Mouse (Mus musculus) hindbrain, embryonic 11.5 days (tissue): ENCODE measurements at regions not wholly inside any gene's neighbourhood (a gene's known extent, or its start where the extent isn't known, plus 50 kb on each side); places are given as distances from the start of the nearest gene placed in this dataset.

Experiments used
- ATAC-seq: fragments of 200-750 bp; cut with Nextera tagmentation; 2 replicates; pipeline ENCODE4 v1.8.0; 2017; ENCODE audit warnings: mild to moderate bottlenecking, moderate TSS enrichment, moderate library complexity; ENCODE audit not compliant: low FRiP score
- DNase-seq: peaks from one replicate; pipeline ENCODE4 v3.0.0-alpha.2; 2015; ENCODE audit warnings: low spot score
- H3K27ac ChIP-seq: fragments of 300-500 bp; sonication (generic); 2 replicates; pipeline ENCODE4 v1.5.1; 2014; ENCODE audit warnings: mild to moderate bottlenecking, low read depth, low read length
- H3K27me3 ChIP-seq: fragments of 300-500 bp; sonication (generic); 2 replicates; pipeline ENCODE4 v1.6.1; 2014; ENCODE audit warnings: mild to moderate bottlenecking, low read length, moderate library complexity, mixed read lengths; ENCODE audit not compliant: control insufficient read depth, insufficient read depth
- H3K36me3 ChIP-seq: fragments of 300-500 bp; sonication (generic); 2 replicates; pipeline ENCODE4 v1.6.1; 2014; ENCODE audit warnings: mild to moderate bottlenecking, low read length, moderate library complexity, mixed read lengths; ENCODE audit not compliant: control insufficient read depth, insufficient read depth
- H3K4me1 ChIP-seq: fragments of 300-500 bp; sonication (generic); replicated peaks from 2 replicates; pipeline ENCODE4 v1.6.1; 2014; ENCODE audit warnings: low read length, mixed read lengths; ENCODE audit not compliant: control insufficient read depth, insufficient read depth
- H3K4me2 ChIP-seq: fragments of 300-500 bp; sonication (generic); replicated peaks from 2 replicates; pipeline ENCODE4 v1.6.1; 2014; ENCODE audit warnings: mild to moderate bottlenecking, low read depth, low read length
- H3K4me3 ChIP-seq: fragments of 300-500 bp; sonication (generic); 2 replicates; pipeline ENCODE4 v1.5.1; 2014; ENCODE audit warnings: low read depth, low read length
- H3K9ac ChIP-seq: fragments of 300-500 bp; sonication (generic); 2 replicates; pipeline ENCODE4 v1.6.1; 2014; ENCODE audit warnings: low read depth, low read length
- H3K9me3 ChIP-seq: fragments of 300-500 bp; sonication (generic); 2 replicates; pipeline ENCODE4 v1.6.1; 2016; ENCODE audit warnings: low read length; ENCODE audit not compliant: control insufficient read depth
- WGBS: fragments of 180-500 bp; shearing (Covaris S2); extraction: QIAGEN DNeasy Blood & Tissue Kit; methylation state at CpG from one replicate; pipeline ENCODE4 v1.1.7; 2014; 5-methylcytosine and 5-hydroxymethylcytosine counted together

- Histone ChIP-seq H3K4me3 (no peak overlapping the region), H3K4me2 (no peak overlapping the region), H3K9me3 (no peaks in the 10 kb centered on the region), H3K36me3 (no peaks in the 10 kb centered on the region), H3K4me1 (no peaks in the 10 kb centered on the region), H3K27me3 (no peaks in the 10 kb centered on the region), H3K9ac (no peak overlapping the region), H3K27ac (no peak overlapping the region)
- whole genome bisulfite sequencing = 65% methylated on average over 5 of the region's 5 CpGs
- ATAC-seq (peak; percentile 54), DNase-seq (no peak)
Observed at GRCm38 (mm10) chr15:18189622-18190308, 629.0 kb upstream of the Cdh10 start.

DNA sequence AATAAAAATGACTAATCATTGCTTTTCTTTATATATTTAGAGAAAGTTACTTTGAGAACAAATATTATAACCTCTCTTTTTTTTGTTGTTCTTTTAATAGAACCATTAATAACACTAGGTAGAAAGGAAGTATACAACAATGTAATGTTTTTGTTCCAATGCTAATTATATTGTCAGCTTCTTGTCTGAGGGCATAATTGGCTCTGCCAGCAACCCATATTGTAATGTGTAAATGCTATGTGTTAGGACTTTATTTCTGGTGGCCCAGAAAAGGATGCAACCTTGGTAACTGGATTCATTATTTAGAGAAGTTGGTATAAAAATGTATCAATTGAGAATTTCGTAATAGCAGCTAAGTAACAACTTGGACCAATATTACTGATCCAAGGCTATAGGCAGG, 628.3 kb upstream of the Cdh10 start:
- no peaks in the 10 kb centered on the region for H3K36me3 ChIP-seq
- H3K9ac ChIP-seq = no peak overlapping the region
- no peak overlapping the region for H3K4me2 ChIP-seq
- no peaks in the 10 kb centered on the region for H3K27me3 ChIP-seq
- H3K27ac ChIP-seq = no peak overlapping the region
- no peak for ATAC-seq
- H3K4me1 ChIP-seq = no peaks in the 10 kb centered on the region
- no peak overlapping the region for H3K4me3 ChIP-seq
- H3K9me3 ChIP-seq = no peaks in the 10 kb centered on the region
- WGBS = 92% methylated on average over 1 of the region's 1 CpGs
- no peak for DNase-seq

- Histone ChIP-seq H3K4me3 (no peak overlapping the region), H3K27ac (no peak overlapping the region), H3K27me3 (no peaks in the 10 kb centered on the region), H3K9ac (no peak overlapping the region), H3K4me1 (no peaks in the 10 kb centered on the region), H3K4me2 (no peak overlapping the region), H3K9me3 (no peaks in the 10 kb centered on the region), H3K36me3 (no peaks in the 10 kb centered on the region)
- ATAC-seq (no peak), DNase-seq (no peak)
- WGBS = 88% methylated on average over 2 of the region's 2 CpGs
Observed at GRCm38 (mm10) chr15:18211102-18211501, 607.6 kb upstream of the Cdh10 start.

DNA sequence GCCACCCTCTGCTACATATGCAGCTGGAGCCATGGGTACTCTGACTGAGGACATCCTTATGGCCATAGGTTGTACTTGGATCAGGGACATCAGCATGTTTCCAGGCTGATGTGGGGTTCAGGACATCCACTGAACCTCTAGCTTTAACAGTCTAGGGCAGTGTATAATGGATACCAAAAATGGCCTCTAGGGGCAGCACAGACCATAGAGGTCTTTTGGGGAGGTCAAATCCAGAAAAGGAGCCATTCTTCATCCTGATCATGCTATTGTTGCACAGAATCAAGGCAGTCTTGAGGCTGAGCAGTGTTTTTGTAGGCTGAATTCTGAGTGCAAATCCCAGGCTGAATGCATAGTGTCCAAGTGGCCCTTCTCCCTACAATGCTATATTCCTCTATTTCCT, 598.8 kb upstream of the Cdh10 start:
- Histone ChIP-seq H3K4me2 (no peak overlapping the region), H3K4me3 (no peak overlapping the region), H3K36me3 (no peaks in the 10 kb centered on the region), H3K9ac (no peak overlapping the region), H3K9me3 (no peaks in the 10 kb centered on the region), H3K27me3 (no peaks in the 10 kb centered on the region), H3K27ac (no peak overlapping the region), H3K4me1 (no peaks in the 10 kb centered on the region)
- no peak for DNase-seq
- ATAC-seq = no peak
